Mouse (Mus musculus) myocyte (in vitro differentiated cells): ENCODE measurements around the gene Nrde2. TPM values are rescaled to one million over a fixed set of nuclear protein-coding genes. Genes with fewer than 3 reads are reported as not detected.
A peak's percentile ranks its signal among the peaks of the same experiment; 100 is the strongest.

Experiments
- H3K27me3 ChIP-seq: one replicate; pipeline ENCODE4 v1.6.1; 2011; ENCODE audit not compliant: control insufficient read depth, insufficient read depth, insufficient read length
- H3K36me3 ChIP-seq: one replicate; pipeline ENCODE4 v1.6.1; 2011; ENCODE audit not compliant: control insufficient read depth, insufficient read depth
- H3K4me2 ChIP-seq: one replicate; pipeline ENCODE4 v1.6.1; 2011; ENCODE audit warnings: low read depth, control low read depth
- H3K4me3 ChIP-seq: one replicate; pipeline ENCODE4 v1.5.1; 2011; ENCODE audit warnings: mild to moderate bottlenecking, control low read depth, moderate library complexity
- H3K79me2 ChIP-seq: one replicate; pipeline ENCODE4 v1.6.1; 2011; ENCODE audit not compliant: control insufficient read depth, insufficient read depth
- H3ac ChIP-seq: one replicate; pipeline ENCODE4 v1.6.1; 2011; ENCODE audit not compliant: control insufficient read depth, insufficient read length
- CEBPB ChIP-seq: IDR thresholded peaks from 2 replicates; pipeline ENCODE4 v1.6.1; 2011; ENCODE audit warnings: mild to moderate bottlenecking, moderate library complexity; ENCODE audit not compliant: poor library complexity, insufficient read depth, severe bottlenecking
- E2F4 ChIP-seq: IDR thresholded peaks from one replicate; pipeline ENCODE4 v1.6.1; 2011; ENCODE audit warnings: mild to moderate bottlenecking, control low read depth, moderate library complexity; ENCODE audit not compliant: insufficient read depth
- MAX ChIP-seq: IDR thresholded peaks from one replicate; pipeline ENCODE4 v1.6.1; 2011; ENCODE audit warnings: low read depth, mild to moderate bottlenecking, control low read depth
- MYOD1 ChIP-seq, 3 experiments: IDR thresholded peaks; one replicate each; pipeline ENCODE4 v1.6.1; 2011; ENCODE audit warnings: control low read depth in 2 of 3, low read depth in 2 of 3, mild to moderate bottlenecking in 2 of 3, moderate library complexity in 1 of 3; ENCODE audit not compliant: insufficient read length in 2 of 3, control insufficient read depth in 1 of 3
- MYOG ChIP-seq, 3 experiments: IDR thresholded peaks; one replicate each; pipeline ENCODE4 v1.6.1; 2011; ENCODE audit warnings: control low read depth in 2 of 3, low read depth in 2 of 3, mild to moderate bottlenecking in 2 of 3; ENCODE audit not compliant: insufficient read length in 2 of 3, control insufficient read depth in 1 of 3, insufficient read depth in 1 of 3
- POLR2A ChIP-seq: IDR thresholded peaks from one replicate; pipeline ENCODE4 v1.6.1; 2011; ENCODE audit warnings: low read depth, mild to moderate bottlenecking, control low read depth, moderate library complexity; ENCODE audit not compliant: insufficient read length
- POLR2AphosphoS2 ChIP-seq: IDR thresholded peaks from one replicate; pipeline ENCODE4 v1.6.1; 2011; ENCODE audit warnings: low read depth, control low read depth; ENCODE audit not compliant: insufficient read length
- REST ChIP-seq: IDR thresholded peaks from one replicate; pipeline ENCODE4 v1.6.1; 2011; ENCODE audit warnings: mild to moderate bottlenecking, control low read depth, moderate library complexity; ENCODE audit not compliant: insufficient read depth, insufficient read length
- SRF ChIP-seq: IDR thresholded peaks from one replicate; pipeline ENCODE4 v1.6.1; 2011; ENCODE audit warnings: low read depth; ENCODE audit not compliant: control insufficient read depth, insufficient read length
- TCF12 ChIP-seq: IDR thresholded peaks from one replicate; pipeline ENCODE4 v1.6.1; 2011; ENCODE audit warnings: mild to moderate bottlenecking, control low read depth; ENCODE audit not compliant: poor library complexity, insufficient read depth, severe bottlenecking
- TCF3 ChIP-seq: IDR thresholded peaks from one replicate; pipeline ENCODE4 v1.6.1; 2011; ENCODE audit warnings: low read depth, control low read depth; ENCODE audit not compliant: insufficient read length
- USF1 ChIP-seq: IDR thresholded peaks from one replicate; pipeline ENCODE4 v1.6.1; 2011; ENCODE audit warnings: low read depth, mild to moderate bottlenecking, control low read depth, moderate library complexity
- polyA plus RNA-seq: library from polyadenylated mRNA; unstranded; fragments of >200 nt; fragmentation: generic; extraction: Trizol; gene quantifications from one replicate; pipeline ENCODE4 v1.2.1, GENCODE M21; 2012; ENCODE audit warnings: missing spikeins

Nrde2 gene
- polyA plus RNA-seq = 9.3 TPM

GRCm38 (mm10) chr12:100159261-100159975 lies at the start of gene Nrde2:
Gene Nrde2, minus strand, starts transcription at chr12:100159653.
- H3K36me3 ChIP-seq = no peaks in the 10 kb centered on the region
- peak within 1 kb of the TSS; percentile 99 for H3K4me2 ChIP-seq
- H3K4me3 ChIP-seq = peak within 1 kb of the TSS; percentile 76
- H3K27me3 ChIP-seq = no peaks in the 10 kb centered on the region
- TF ChIP-seq POLR2A = peak; percentile 46
- TF ChIP-seq SRF = no peak
- H3ac ChIP-seq = no peak within 1 kb of the TSS
- H3K79me2 ChIP-seq = peaks cover 37% of the 10 kb centered on the region

DNA sequence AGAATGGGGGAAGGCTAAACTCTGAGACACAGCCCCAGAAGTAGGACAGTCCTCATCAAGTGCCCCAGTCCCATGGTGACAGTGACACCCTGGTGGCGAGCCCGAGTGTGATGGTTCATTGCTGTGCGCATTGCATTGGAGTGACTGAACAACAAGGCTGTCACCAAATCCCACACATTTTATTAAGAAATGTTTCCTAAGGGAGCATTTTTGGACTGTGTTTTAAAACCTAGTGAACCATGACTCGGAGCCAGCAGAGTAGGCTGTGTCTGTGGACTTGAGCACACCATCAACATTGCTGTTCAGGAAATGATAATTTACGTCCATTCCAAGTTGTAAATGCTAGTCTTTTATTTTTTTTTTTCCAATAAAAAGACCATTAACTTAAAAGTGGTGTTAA lies 47.5 kb upstream of the Nrde2 start:
- Histone ChIP-seq H3K4me2 (no peak overlapping the region), H3ac (no peak overlapping the region), H3K27me3 (no peaks in the 10 kb centered on the region), H3K36me3 (peaks cover 74% of the 10 kb centered on the region), H3K79me2 (peaks cover 30% of the 10 kb centered on the region), H3K4me3 (no peak overlapping the region)
- TF ChIP-seq E2F4 (no peak), TCF3 (no peak), TCF12 (no peak), MYOD1 (IDR thresholded peaks at IDR 0.05; ENCODE audit: control insufficient read depth in 1 of 3, insufficient read length in 2 of 3, low read depth in 2 of 3) (no peak), SRF (no peak), REST (no peak), USF1 (no peak), POLR2A (no peak), MYOG (IDR thresholded peaks at IDR 0.05; ENCODE audit: control insufficient read depth in 1 of 3, insufficient read depth in 1 of 3, insufficient read length in 2 of 3, low read depth in 2 of 3) (no peak), POLR2AphosphoS2 (no peak), MAX (no peak), CEBPB (no peak)

GRCm38 (mm10) chr12:100206521-100206920 lies 47.1 kb upstream of the Nrde2 start:
- no peak for TF ChIP-seq REST
- TF ChIP-seq MYOD1 (IDR thresholded peaks at IDR 0.05; ENCODE audit: control insufficient read depth in 1 of 3, insufficient read length in 2 of 3, low read depth in 2 of 3) = no peak
- no peak for TF ChIP-seq MYOG (IDR thresholded peaks at IDR 0.05; ENCODE audit: control insufficient read depth in 1 of 3, insufficient read depth in 1 of 3, insufficient read length in 2 of 3, low read depth in 2 of 3)
- no peak for TF ChIP-seq TCF3
- no peak for TF ChIP-seq POLR2A
- TF ChIP-seq SRF = no peak
- TF ChIP-seq TCF12 = no peak
- TF ChIP-seq MAX = no peak
- no peak for TF ChIP-seq POLR2AphosphoS2
- no peak for TF ChIP-seq USF1
- TF ChIP-seq CEBPB = no peak
- no peak for TF ChIP-seq E2F4

GRCm38 (mm10) chr12:100205156-100205555 lies 45.7 kb upstream of the Nrde2 start:
- no peak for TF ChIP-seq REST
- no peak for TF ChIP-seq USF1
- TF ChIP-seq POLR2A = no peak
- TF ChIP-seq POLR2AphosphoS2 = no peak
- no peak for TF ChIP-seq MYOD1 (IDR thresholded peaks at IDR 0.05; ENCODE audit: control insufficient read depth in 1 of 3, insufficient read length in 2 of 3, low read depth in 2 of 3)
- H3K79me2 ChIP-seq = peaks cover 48% of the 10 kb centered on the region
- peaks cover 74% of the 10 kb centered on the region for H3K36me3 ChIP-seq
- no peak overlapping the region for H3ac ChIP-seq
- no peak overlapping the region for H3K4me2 ChIP-seq
- H3K4me3 ChIP-seq = no peak overlapping the region
- H3K27me3 ChIP-seq = no peaks in the 10 kb centered on the region

More at GRCm38 (mm10) chr12:100206521-100206920, 47.1 kb upstream of the Nrde2 start:
- Histone ChIP-seq H3K79me2 (peaks cover 34% of the 10 kb centered on the region), H3ac (no peak overlapping the region), H3K27me3 (no peaks in the 10 kb centered on the region), H3K36me3 (peaks cover 74% of the 10 kb centered on the region), H3K4me3 (no peak overlapping the region), H3K4me2 (no peak overlapping the region)

DNA sequence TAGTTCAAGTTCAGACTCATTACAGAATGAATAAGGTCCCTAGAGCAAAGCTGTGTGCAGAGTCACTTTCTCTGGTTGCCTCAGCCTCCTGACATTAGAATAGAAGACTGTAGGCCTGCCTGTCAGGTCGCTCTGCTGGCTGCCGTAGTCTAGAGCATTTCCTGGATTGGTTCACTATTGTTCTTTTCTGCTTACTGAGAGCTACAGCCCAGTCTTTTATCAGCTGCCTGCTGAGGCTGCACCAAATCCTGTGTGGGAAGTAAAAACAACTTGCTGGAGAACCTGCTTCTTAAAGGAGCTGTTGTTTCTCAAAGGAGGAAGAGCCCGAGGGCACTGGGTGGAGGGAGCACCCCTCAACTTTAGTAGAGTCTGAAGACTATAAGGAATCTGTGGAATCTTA lies 44.3 kb upstream of the Nrde2 start:
- H3K27me3 ChIP-seq = no peaks in the 10 kb centered on the region
- no peak overlapping the region for H3K4me3 ChIP-seq
- H3K36me3 ChIP-seq = peaks cover 67% of the 10 kb centered on the region
- H3ac ChIP-seq = no peak overlapping the region
- H3K79me2 ChIP-seq = peaks cover 55% of the 10 kb centered on the region
- TF ChIP-seq CEBPB (no peak), USF1 (no peak), MYOG (IDR thresholded peaks at IDR 0.05; ENCODE audit: control insufficient read depth in 1 of 3, insufficient read depth in 1 of 3, insufficient read length in 2 of 3, low read depth in 2 of 3) (no peak), TCF3 (no peak), REST (no peak), TCF12 (no peak), POLR2A (no peak), SRF (no peak)
- H3K4me2 ChIP-seq = no peak overlapping the region
